Mouse (Mus musculus) heart, postnatal 0 days (tissue): ENCODE data around the gene Mybbp1a. TPM values are rescaled to one million over a fixed set of nuclear protein-coding genes. Genes with fewer than 3 reads are reported as not detected.

Experiments
- ATAC-seq: fragments of 200-750 bp; cut with Nextera tagmentation; 2 replicates; pipeline ENCODE4 v1.8.0; 2017; ENCODE audit warnings: low read depth, moderate number of reproducible peaks, moderate library complexity; ENCODE audit not compliant: insufficient read depth
- DNase-seq: peaks from one replicate; pipeline ENCODE4 v3.0.0-alpha.2; 2016; ENCODE audit warnings: low spot score
- H3K27ac ChIP-seq: fragments of 300-500 bp; sonication (generic); 2 replicates; pipeline ENCODE4 v1.5.1; 2014; ENCODE audit warnings: low read depth, mild to moderate bottlenecking
- H3K27me3 ChIP-seq: fragments of 300-500 bp; sonication (generic); 2 replicates; pipeline ENCODE4 v1.6.1; 2014; ENCODE audit warnings: low read length, mixed read lengths; ENCODE audit not compliant: control insufficient read depth, insufficient read depth
- H3K36me3 ChIP-seq: fragments of 300-500 bp; sonication (generic); replicated peaks from 2 replicates; pipeline ENCODE4 v1.6.1; 2014; ENCODE audit warnings: low read length, mixed read lengths; ENCODE audit not compliant: control insufficient read depth, insufficient read depth
- H3K4me1 ChIP-seq: fragments of 300-500 bp; sonication (generic); 2 replicates; pipeline ENCODE4 v1.6.1; 2014; ENCODE audit warnings: antibody characterized with exemption; ENCODE audit not compliant: control insufficient read depth, insufficient read depth
- H3K4me2 ChIP-seq: fragments of 300-500 bp; sonication (generic); 2 replicates; pipeline ENCODE4 v1.6.1; 2014; ENCODE audit warnings: low read depth, mild to moderate bottlenecking, low read length, moderate library complexity
- H3K4me3 ChIP-seq: fragments of 300-500 bp; sonication (generic); 2 replicates; pipeline ENCODE4 v1.5.1; 2014; ENCODE audit warnings: low read depth, low read length
- H3K9ac ChIP-seq: fragments of 300-500 bp; sonication (generic); replicated peaks from 2 replicates; pipeline ENCODE4 v1.6.1; 2014; ENCODE audit warnings: low read depth, low read length, mixed read lengths
- H3K9me3 ChIP-seq: fragments of 300-500 bp; sonication (generic); replicated peaks from 2 replicates; pipeline ENCODE4 v1.6.1; 2016; ENCODE audit warnings: low read length; ENCODE audit not compliant: control insufficient read depth
- CTCF ChIP-seq: IDR thresholded peaks from 2 replicates; pipeline ENCODE4 v1.5.1; 2016; ENCODE audit warnings: antibody characterized with exemption, control low read depth, low read depth
- EP300 ChIP-seq: IDR thresholded peaks from 2 replicates; pipeline ENCODE4 v1.6.1; 2016; ENCODE audit warnings: antibody characterized with exemption, low read depth
- WGBS: fragments of 180-500 bp; shearing (Covaris S2); extraction: QIAGEN DNeasy Blood & Tissue Kit; methylation state at CpG from one replicate; pipeline ENCODE4 v1.1.7; 2014; 5-methylcytosine and 5-hydroxymethylcytosine counted together
- polyA plus RNA-seq: library from polyadenylated mRNA; unstranded; fragments of >200 nt; fragmentation: Nextera tagmentation; extraction: Ambion mirVana; gene quantifications from 2 replicates; pipeline ENCODE4 v1.2.1, GENCODE M21; 2015
- total RNA-seq: library from RNA; depleted of rRNA; stranded (reverse); fragments of >200 nt; gene quantifications from 2 replicates; pipeline ENCODE4 v1.2.3, GENCODE M21; 2014; ENCODE audit warnings: low replicate concordance

The Mybbp1a gene
- total and polyA plus RNA-seq, 2 experiments from 2014 or later: 20.5 to 42.1 TPM

DNA sequence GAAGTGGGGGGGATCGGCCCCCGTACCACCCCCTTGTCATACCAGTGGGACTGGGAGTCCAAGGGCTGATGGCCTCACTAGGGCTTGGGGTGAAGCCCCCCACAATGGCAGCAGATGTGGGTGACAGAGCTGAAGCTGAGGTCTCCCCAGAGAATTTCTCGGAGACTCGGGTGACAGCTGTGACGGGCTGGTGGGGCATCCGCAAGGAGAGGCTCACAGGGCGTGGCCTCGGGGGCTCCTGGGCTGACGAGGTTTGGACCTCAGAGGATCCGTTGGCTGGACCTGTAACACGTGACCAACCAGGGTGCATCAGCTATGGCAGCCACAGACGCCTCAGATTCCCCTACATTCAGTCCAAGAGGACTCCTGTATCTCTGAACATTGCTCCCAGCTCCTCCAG, 38.2 kb upstream of the Mybbp1a start:
- no peak overlapping the region for H3K9ac ChIP-seq
- DNase-seq (no peak), ATAC-seq (no peak)
- TF ChIP-seq CTCF (no peak), EP300 (no peak)
- no peaks in the 10 kb centered on the region for H3K27me3 ChIP-seq
- peaks cover 34% of the 10 kb centered on the region for H3K4me1 ChIP-seq
- peaks cover 42% of the 10 kb centered on the region for H3K36me3 ChIP-seq
- H3K27ac ChIP-seq: no peak overlapping the region
- 86% methylated on average over 12 of the region's 12 CpGs for WGBS
- H3K4me2 ChIP-seq: no peak overlapping the region
- no peaks in the 10 kb centered on the region for H3K9me3 ChIP-seq
- no peak overlapping the region for H3K4me3 ChIP-seq

DNA sequence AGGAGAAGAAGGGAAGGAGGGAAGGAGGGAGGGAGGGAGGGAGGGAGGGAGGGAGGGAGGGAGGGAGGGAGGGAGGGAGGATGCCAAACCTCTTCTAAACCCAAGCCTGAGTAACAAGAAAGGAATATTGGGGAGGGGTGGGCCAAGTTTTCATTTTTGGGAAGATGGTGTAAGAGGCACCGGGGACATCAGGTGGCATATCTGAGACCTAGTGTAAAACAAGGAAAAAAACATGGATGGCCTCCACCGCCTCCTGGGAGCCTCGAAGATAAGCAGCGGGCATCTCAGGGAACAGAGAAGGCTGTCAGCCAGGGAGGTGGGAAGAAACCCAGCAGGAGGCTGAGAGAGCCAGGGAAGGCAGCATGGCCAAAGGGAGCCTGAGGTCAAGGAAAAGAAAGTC, 35.6 kb upstream of the Mybbp1a start:
- Histone ChIP-seq H3K27ac (peak overlapping the region; percentile 2; the same call in 1 of the 2 replicates), H3K9ac (no peak overlapping the region), H3K4me2 (no peak overlapping the region), H3K9me3 (no peaks in the 10 kb centered on the region), H3K4me3 (no peak overlapping the region), H3K27me3 (no peaks in the 10 kb centered on the region), H3K4me1 (peaks cover 54% of the 10 kb centered on the region), H3K36me3 (peaks cover 22% of the 10 kb centered on the region)
- ATAC-seq: no peak
- TF ChIP-seq CTCF (no peak), EP300 (no peak)
- WGBS: 41% methylated on average over 4 of the region's 4 CpGs
- no peak for DNase-seq

DNA sequence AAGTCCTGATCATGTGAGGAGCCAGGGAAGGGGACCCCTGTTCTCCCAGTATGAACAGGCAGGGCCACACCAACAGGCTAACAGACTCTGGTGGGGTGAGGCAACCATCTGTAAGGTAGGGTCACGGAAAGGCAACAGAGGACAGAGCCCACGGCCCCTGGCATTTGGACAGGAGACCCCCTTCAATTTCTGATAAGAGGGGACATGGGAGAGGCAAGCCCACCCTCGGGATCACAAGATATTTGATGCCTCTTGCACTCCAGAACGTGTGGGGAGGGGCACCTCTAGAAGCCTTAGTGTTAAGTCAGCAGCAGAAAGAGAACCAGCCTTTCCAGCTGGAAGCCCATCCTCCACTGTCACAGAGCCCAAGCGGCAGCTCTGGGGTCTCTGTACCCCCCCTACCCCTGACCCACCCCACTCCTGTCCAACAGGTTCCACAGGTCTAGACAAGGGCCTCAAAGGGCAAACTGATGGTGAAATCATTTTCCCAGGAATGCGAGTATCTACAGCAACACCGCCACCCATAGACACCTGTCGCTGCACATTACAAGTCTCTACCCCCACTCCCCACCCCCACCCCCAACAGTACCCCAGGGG, 35.0 kb upstream of the Mybbp1a start:
- DNase-seq (no peak), ATAC-seq (no peak)
- peaks cover 54% of the 10 kb centered on the region for H3K4me1 ChIP-seq
- no peak overlapping the region for H3K4me3 ChIP-seq
- H3K36me3 ChIP-seq: peaks cover 16% of the 10 kb centered on the region
- H3K27ac ChIP-seq: peak overlapping the region; percentile 88
- TF ChIP-seq EP300 (no peak), CTCF (no peak)
- WGBS: 40% methylated on average over 8 of the region's 8 CpGs
- peak overlapping the region; percentile 92 for H3K4me2 ChIP-seq
- H3K27me3 ChIP-seq: no peaks in the 10 kb centered on the region
- H3K9me3 ChIP-seq: no peaks in the 10 kb centered on the region
- H3K9ac ChIP-seq: no peak overlapping the region

DNA sequence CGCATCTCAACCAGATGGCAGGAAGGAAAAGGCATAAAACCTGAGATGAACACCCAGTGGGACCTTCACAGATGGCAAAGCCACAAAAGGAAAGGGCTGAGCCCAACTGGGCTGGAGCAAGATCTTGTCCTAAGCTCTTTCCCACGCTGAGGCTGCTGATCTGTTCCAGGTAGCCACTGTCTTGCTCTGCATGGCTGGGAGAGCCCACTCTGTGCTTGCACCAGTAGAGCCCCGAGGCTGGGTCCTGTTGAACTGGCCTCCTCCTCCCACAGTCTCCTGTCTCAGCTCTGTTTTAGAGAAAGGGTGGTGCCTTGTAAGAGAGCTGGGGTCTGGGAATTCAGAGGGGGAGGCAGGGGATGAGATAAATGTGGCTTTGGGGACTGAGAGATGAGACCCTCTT, 34.1 kb upstream of the Mybbp1a start:
- no peak for ATAC-seq
- no peak for DNase-seq
- H3K4me2 ChIP-seq: peak overlapping the region; percentile 92
- 21% methylated on average over 3 of the region's 3 CpGs for WGBS
- no peaks in the 10 kb centered on the region for H3K9me3 ChIP-seq
- no peaks in the 10 kb centered on the region for H3K27me3 ChIP-seq
- 0 out of 2 replicates have a peak, but pooled peaks cover 14% of the 10 kb centered on the region for H3K36me3 ChIP-seq
- TF ChIP-seq EP300 (no peak), CTCF (no peak)
- peaks cover 57% of the 10 kb centered on the region for H3K4me1 ChIP-seq
- H3K27ac ChIP-seq: peak overlapping the region; percentile 88
- peak overlapping the region; percentile 6; the same call in 1 of the 2 replicates for H3K4me3 ChIP-seq
- peak overlapping the region; percentile 34; the same call in 1 of the 2 replicates for H3K9ac ChIP-seq

DNA sequence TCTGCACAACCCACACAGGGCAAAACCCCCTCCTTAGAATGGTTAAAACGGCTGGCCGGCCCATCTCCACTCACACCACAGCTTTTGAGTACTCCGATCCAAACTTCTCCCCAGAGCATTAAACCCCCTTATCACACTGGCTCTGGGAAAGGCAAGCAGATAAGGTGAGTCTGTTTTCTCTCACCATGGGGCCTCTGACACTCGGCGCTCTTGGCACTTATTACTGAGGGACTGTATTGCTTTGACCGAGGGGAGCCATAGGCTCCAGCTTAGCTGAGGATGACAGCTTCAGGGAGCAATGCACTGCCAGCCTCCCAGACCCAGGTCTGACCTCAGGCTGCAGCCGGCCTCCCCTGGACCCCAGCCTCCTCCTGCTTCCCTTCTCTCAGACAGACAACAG, 33.6 kb upstream of the Mybbp1a start:
- DNase-seq (peak; percentile 95), ATAC-seq (peak; percentile 77)
- Histone ChIP-seq H3K4me2 (peak overlapping the region; percentile 92), H3K9me3 (no peaks in the 10 kb centered on the region), H3K4me1 (peaks cover 56% of the 10 kb centered on the region), H3K27ac (peak overlapping the region; percentile 88), H3K9ac (peak overlapping the region; percentile 34; the same call in 1 of the 2 replicates), H3K27me3 (no peaks in the 10 kb centered on the region), H3K36me3 (0 out of 2 replicates have a peak, but pooled peaks cover 10% of the 10 kb centered on the region), H3K4me3 (0 out of 2 replicates have a peak overlapping the region, but pooled peaks have one; percentile 82)
- 3% methylated on average over 7 of the region's 7 CpGs for WGBS
- TF ChIP-seq EP300 (peak; percentile 90), CTCF (no peak)
